Mouse (Mus musculus): ENCODE measurements around the gene Mok. TPM values are rescaled to one million over a fixed set of nuclear protein-coding genes. Genes with fewer than 3 reads are reported as not detected.

Mok gene
- total and polyA plus RNA-seq, 2 experiments from 2014 or later = 17.0 to 23.7 TPM

GRCm38 (mm10) chr12:110801876-110802464, 38.8 kb downstream of the Mok start:
- Histone ChIP-seq H3K27me3 (ENCODE audit: insufficient read depth, low read length) (no peaks in the 10 kb centered on the region), H3K4me2 (ENCODE audit: low read depth, low read length, poor library complexity, severe bottlenecking) (no peak overlapping the region), H3K4me3 (ENCODE audit: low read depth, low read length) (no peak overlapping the region), H3K36me3 (ENCODE audit: insufficient read depth, low read length) (peaks cover 6% of the 10 kb centered on the region; the same call in 1 of the 2 replicates), H3K27ac (ENCODE audit: low read depth, low read length) (no peak overlapping the region), H3K9me3 (ENCODE audit: low read length) (no peaks in the 10 kb centered on the region), H3K9ac (replicated peaks; ENCODE audit: low read length, poor library complexity, severe bottlenecking) (no peak overlapping the region), H3K4me1 (ENCODE audit: insufficient read depth, low read length) (no peaks in the 10 kb centered on the region)
- no peak for ATAC-seq (ENCODE audit: low FRiP score)
- no peak for TF ChIP-seq CTCF (IDR thresholded peaks at IDR 0.05)
- 90% methylated on average over 10 of the region's 10 CpGs for WGBS
- no peak for DNase-seq (ENCODE audit: low spot score)

- H3K4me3 ChIP-seq (ENCODE audit: low read depth, low read length) = no peak overlapping the region
- DNase-seq (ENCODE audit: low spot score) (no peak), ATAC-seq (ENCODE audit: low FRiP score) (no peak)
- H3K36me3 ChIP-seq (ENCODE audit: insufficient read depth, low read length) = no peaks in the 10 kb centered on the region; the same call in 1 of the 2 replicates
- TF ChIP-seq CTCF (IDR thresholded peaks at IDR 0.05) = no peak
- no peak overlapping the region for H3K4me2 ChIP-seq (ENCODE audit: low read depth, low read length, poor library complexity, severe bottlenecking)
- H3K9me3 ChIP-seq (ENCODE audit: low read length) = no peaks in the 10 kb centered on the region
- H3K4me1 ChIP-seq (ENCODE audit: insufficient read depth, low read length) = no peaks in the 10 kb centered on the region
- WGBS = 95% methylated on average over 4 of the region's 4 CpGs
- no peak overlapping the region for H3K9ac ChIP-seq (replicated peaks; ENCODE audit: low read length, poor library complexity, severe bottlenecking)
- H3K27me3 ChIP-seq (ENCODE audit: insufficient read depth, low read length) = no peaks in the 10 kb centered on the region
- no peak overlapping the region for H3K27ac ChIP-seq (ENCODE audit: low read depth, low read length)
Observed at GRCm38 (mm10) chr12:110799226-110799625, 41.5 kb downstream of the Mok start.

- DNase-seq (ENCODE audit: low spot score) (no peak), ATAC-seq (ENCODE audit: low FRiP score) (no peak)
- Histone ChIP-seq H3K4me2 (ENCODE audit: low read depth, low read length, poor library complexity, severe bottlenecking) (no peak overlapping the region), H3K36me3 (ENCODE audit: insufficient read depth, low read length) (no peaks in the 10 kb centered on the region; the same call in 1 of the 2 replicates), H3K4me3 (ENCODE audit: low read depth, low read length) (no peak overlapping the region), H3K4me1 (ENCODE audit: insufficient read depth, low read length) (no peaks in the 10 kb centered on the region), H3K27me3 (ENCODE audit: insufficient read depth, low read length) (no peaks in the 10 kb centered on the region), H3K27ac (ENCODE audit: low read depth, low read length) (no peak overlapping the region), H3K9me3 (ENCODE audit: low read length) (no peaks in the 10 kb centered on the region), H3K9ac (replicated peaks; ENCODE audit: low read length, poor library complexity, severe bottlenecking) (no peak overlapping the region)
- TF ChIP-seq CTCF (IDR thresholded peaks at IDR 0.05) = no peak
- 89% methylated on average over 10 of the region's 10 CpGs for WGBS
Observed at GRCm38 (mm10) chr12:110797842-110798431, 42.8 kb downstream of the Mok start.

DNA sequence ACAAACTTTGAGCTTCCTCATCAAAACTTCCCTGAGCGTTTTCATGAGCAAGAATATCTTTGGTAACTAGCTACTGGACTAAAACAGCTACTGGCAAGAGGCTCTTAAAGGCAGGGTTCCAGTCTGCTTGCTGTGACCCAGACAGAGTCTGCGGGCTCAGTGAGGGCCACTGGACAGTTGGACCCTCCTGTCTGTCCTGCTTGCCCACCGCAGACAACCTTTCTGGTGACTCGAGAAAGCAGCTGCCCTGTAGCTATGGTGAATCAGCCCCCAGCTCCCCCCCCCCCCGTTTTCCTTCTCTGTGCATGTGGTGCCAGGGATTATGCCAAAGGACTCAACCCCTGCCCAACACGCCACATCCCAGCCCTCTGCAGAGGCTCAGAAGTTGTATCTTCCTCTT, 43.5 kb downstream of the Mok start:
- DNase-seq (ENCODE audit: low spot score) (no peak), ATAC-seq (ENCODE audit: low FRiP score) (no peak)
- Histone ChIP-seq H3K4me2 (ENCODE audit: low read depth, low read length, poor library complexity, severe bottlenecking) (no peak overlapping the region), H3K27ac (ENCODE audit: low read depth, low read length) (no peak overlapping the region), H3K4me3 (ENCODE audit: low read depth, low read length) (no peak overlapping the region), H3K9me3 (ENCODE audit: low read length) (no peaks in the 10 kb centered on the region), H3K4me1 (ENCODE audit: insufficient read depth, low read length) (no peaks in the 10 kb centered on the region), H3K36me3 (ENCODE audit: insufficient read depth, low read length) (no peaks in the 10 kb centered on the region; the same call in 1 of the 2 replicates), H3K9ac (replicated peaks; ENCODE audit: low read length, poor library complexity, severe bottlenecking) (no peak overlapping the region), H3K27me3 (ENCODE audit: insufficient read depth, low read length) (no peaks in the 10 kb centered on the region)
- TF ChIP-seq CTCF (IDR thresholded peaks at IDR 0.05) = no peak
- 89% methylated on average over 6 of the region's 6 CpGs for WGBS

DNA sequence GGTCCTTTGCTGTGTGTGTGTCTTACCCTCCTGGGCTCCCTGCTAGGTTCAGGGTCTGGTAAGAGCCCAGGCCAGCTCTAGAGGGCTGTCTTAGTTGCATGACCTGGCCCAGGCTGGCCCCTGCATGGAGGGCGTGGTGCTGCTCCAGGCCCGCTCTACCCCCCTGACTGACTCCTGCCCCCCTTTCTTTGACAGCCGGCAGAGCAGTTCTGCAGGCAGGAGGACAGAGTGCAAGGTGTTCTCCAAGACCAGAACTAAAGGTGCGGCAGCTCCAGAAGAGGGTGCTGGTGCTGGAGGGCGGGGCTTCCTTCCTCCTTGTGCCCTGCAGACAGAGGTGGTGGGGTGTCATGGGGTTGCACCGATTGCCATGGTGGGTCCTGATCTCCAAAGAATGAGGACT, 44.0 kb downstream of the Mok start:
- Histone ChIP-seq H3K27ac (ENCODE audit: low read depth, low read length) (no peak overlapping the region), H3K4me1 (ENCODE audit: insufficient read depth, low read length) (no peaks in the 10 kb centered on the region), H3K4me2 (ENCODE audit: low read depth, low read length, poor library complexity, severe bottlenecking) (no peak overlapping the region), H3K36me3 (ENCODE audit: insufficient read depth, low read length) (no peaks in the 10 kb centered on the region; the same call in 1 of the 2 replicates), H3K9me3 (ENCODE audit: low read length) (no peaks in the 10 kb centered on the region), H3K4me3 (ENCODE audit: low read depth, low read length) (no peak overlapping the region), H3K27me3 (ENCODE audit: insufficient read depth, low read length) (no peaks in the 10 kb centered on the region), H3K9ac (replicated peaks; ENCODE audit: low read length, poor library complexity, severe bottlenecking) (no peak overlapping the region)
- no peak for DNase-seq (ENCODE audit: low spot score)
- no peak for ATAC-seq (ENCODE audit: low FRiP score)
- no peak for TF ChIP-seq CTCF (IDR thresholded peaks at IDR 0.05)
- 81% methylated on average over 6 of the region's 6 CpGs for WGBS

DNA sequence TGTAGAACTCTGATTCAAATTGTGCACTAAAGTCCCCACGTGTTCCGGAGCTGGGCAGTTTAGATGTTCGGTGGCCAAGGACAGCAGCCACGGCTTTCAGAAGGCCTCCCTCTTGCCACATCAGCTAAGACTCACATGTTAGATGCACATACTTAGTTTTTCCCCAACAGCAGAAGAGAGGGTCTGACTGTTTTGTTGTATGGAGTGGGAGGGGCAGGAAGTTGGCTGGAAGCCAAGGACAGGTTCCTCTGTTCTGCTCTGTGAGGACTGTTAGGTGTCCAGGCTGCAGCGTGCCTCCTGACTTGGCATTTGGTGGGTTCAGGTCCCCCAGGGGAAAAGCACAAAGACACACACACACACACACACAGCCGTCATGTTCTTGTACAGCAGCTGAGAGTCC, 45.7 kb downstream of the Mok start:
- no peak for TF ChIP-seq CTCF (IDR thresholded peaks at IDR 0.05)
- 87% methylated on average over 6 of the region's 6 CpGs for WGBS

More for the DNA sequence above, 45.7 kb downstream of the Mok start:
- Histone ChIP-seq H3K9ac (replicated peaks; ENCODE audit: low read length, poor library complexity, severe bottlenecking) (no peak overlapping the region), H3K4me2 (ENCODE audit: low read depth, low read length, poor library complexity, severe bottlenecking) (no peak overlapping the region), H3K9me3 (ENCODE audit: low read length) (no peaks in the 10 kb centered on the region), H3K36me3 (ENCODE audit: insufficient read depth, low read length) (no peaks in the 10 kb centered on the region; the same call in 1 of the 2 replicates), H3K4me3 (ENCODE audit: low read depth, low read length) (no peak overlapping the region), H3K27me3 (ENCODE audit: insufficient read depth, low read length) (no peaks in the 10 kb centered on the region), H3K27ac (ENCODE audit: low read depth, low read length) (no peak overlapping the region), H3K4me1 (ENCODE audit: insufficient read depth, low read length) (no peaks in the 10 kb centered on the region)
- DNase-seq (ENCODE audit: low spot score) (no peak), ATAC-seq (ENCODE audit: low FRiP score) (no peak)

All from midbrain, postnatal 0 days (tissue).